Mouse (Mus musculus) embryonic stem cell, embryonic (primary cell): ENCODE results near the gene Rbfox1.

Source experiments
- CTCF ChIA-PET, 4 experiments: fragments of 300-600 bp in 2 of 4; fragments of 350-600 bp in 2 of 4; sonication (Branson Sonifier 250); formaldehyde crosslinking; loops; one replicate each; lab custom pipeline; 2022; ENCODE audit warnings: inconsistent platforms in 2 of 4; lab: Charles Lee
- POLR2A ChIA-PET, 4 experiments: fragments of 300-600 bp in 2 of 4; fragments of 350-600 bp in 2 of 4; sonication (Branson Sonifier 250); formaldehyde crosslinking; loops; one replicate each; lab custom pipeline; 2022; ENCODE audit warnings: antibody characterized with exemption in 4 of 4, inconsistent platforms in 1 of 4; lab: Charles Lee

Rbfox1 gene

GRCm38 (mm10) chr16:6380924-6381323 is 495.8 kb downstream of the Rbfox1 start:
- CTCF ChIA-PET = no interaction called here
- POLR2A ChIA-PET = no interaction called here

- POLR2A ChIA-PET = no interaction called here
- CTCF ChIA-PET = no interaction called here
These were observed 496.4 kb downstream of the Rbfox1 start for GRCm38 (mm10) chr16:6381572-6381971.

- ChIA-PET CTCF (no interaction called here), POLR2A (no interaction called here)
These were observed 497.6 kb downstream of the Rbfox1 start for GRCm38 (mm10) chr16:6382712-6383111.

- ChIA-PET POLR2A (no interaction called here), CTCF (no interaction called here)
These were observed 505.2 kb downstream of the Rbfox1 start for GRCm38 (mm10) chr16:6390278-6390930.

- ChIA-PET CTCF (interaction anchor here in 1 of 4 experiments (1.1 kb wide), 1 partner anchor 106 kb away, joined by 3 read pairs; no protein-coding TSS in a partner anchor), POLR2A (no interaction called here)
These were observed 511.7 kb downstream of the Rbfox1 start for GRCm38 (mm10) chr16:6396676-6397409.

- CTCF ChIA-PET = no interaction called here
- POLR2A ChIA-PET = no interaction called here
These were observed 512.5 kb downstream of the Rbfox1 start for GRCm38 (mm10) chr16:6397635-6398034.

- POLR2A ChIA-PET = no interaction called here
- CTCF ChIA-PET = no interaction called here
These were observed 517.7 kb downstream of the Rbfox1 start for GRCm38 (mm10) chr16:6402816-6403215.

- POLR2A ChIA-PET = no interaction called here
- CTCF ChIA-PET = no interaction called here
These were observed 529.7 kb downstream of the Rbfox1 start for GRCm38 (mm10) chr16:6414846-6415245.

- ChIA-PET POLR2A (no interaction called here), CTCF (interaction anchor here in 2 of 4 experiments (0.7 kb wide), 2 partner anchors 59 to 499 kb away, joined by 3 read pairs; no protein-coding TSS in a partner anchor)
These were observed 536.5 kb downstream of the Rbfox1 start for GRCm38 (mm10) chr16:6421623-6422145.

GRCm38 (mm10) chr16:6423878-6424409 is 538.8 kb downstream of the Rbfox1 start:
- CTCF ChIA-PET = no interaction called here
- POLR2A ChIA-PET = interaction anchor here in 1 of 4 experiments (0.5 kb wide), 1 partner anchor 176 kb away, joined by 3 read pairs; no protein-coding TSS in a partner anchor

- ChIA-PET POLR2A (no interaction called here), CTCF (no interaction called here)
These were observed 539.6 kb downstream of the Rbfox1 start for GRCm38 (mm10) chr16:6424738-6425137.

GRCm38 (mm10) chr16:6427292-6428281 is 542.4 kb downstream of the Rbfox1 start:
- ChIA-PET POLR2A (no interaction called here), CTCF (no interaction called here)

GRCm38 (mm10) chr16:6430981-6431380 is 545.8 kb downstream of the Rbfox1 start:
- POLR2A ChIA-PET = no interaction called here

GRCm38 (mm10) chr16:6436445-6436844 is 551.3 kb downstream of the Rbfox1 start:
- ChIA-PET CTCF (interaction anchor here in 1 of 4 experiments (1.1 kb wide), 1 partner anchor 555 kb away, joined by 3 read pairs; no protein-coding TSS in a partner anchor), POLR2A (interaction anchor here in 1 of 4 experiments (0.6 kb wide), 1 partner anchor 104 kb away, joined by 3 read pairs; no protein-coding TSS in a partner anchor)

More at GRCm38 (mm10) chr16:6430981-6431380, 545.8 kb downstream of the Rbfox1 start:
- CTCF ChIA-PET = interaction anchor here in 1 of 4 experiments (0.7 kb wide), 1 partner anchor 465 kb away, joined by 3 read pairs; no protein-coding TSS in a partner anchor

- CTCF ChIA-PET = interaction anchor here in 1 of 4 experiments (0.8 kb wide), 1 partner anchor 32 kb away, joined by 3 read pairs; no protein-coding TSS in a partner anchor
- POLR2A ChIA-PET = no interaction called here
These were observed 563.1 kb downstream of the Rbfox1 start for GRCm38 (mm10) chr16:6448250-6448649.

GRCm38 (mm10) chr16:6455349-6455748 is 570.2 kb downstream of the Rbfox1 start:
- ChIA-PET CTCF (interaction anchor here (0.5 to 2.4 kb wide), 19 partner anchors 14 to 1474 kb away, joined by 3 to 24 read pairs (median 4); no protein-coding TSS in a partner anchor), POLR2A (interaction anchor here in 2 of 4 experiments (0.5 to 1.4 kb wide), 3 partner anchors 10 to 1475 kb away, joined by 3 to 4 read pairs (median 4); no protein-coding TSS in a partner anchor)

GRCm38 (mm10) chr16:6479094-6479590 is 594.0 kb downstream of the Rbfox1 start:
- ChIA-PET POLR2A (interaction anchor here in 1 of 4 experiments (1.5 kb wide), 1 partner anchor 24 kb away, joined by 4 read pairs; no protein-coding TSS in a partner anchor), CTCF (interaction anchor here (0.5 to 3.3 kb wide), 9 partner anchors 9 to 460 kb away, joined by 3 to 24 read pairs (median 4); no protein-coding TSS in a partner anchor)
